Mouse (Mus musculus): ENCODE results near the gene Nfkbia. TPM values are rescaled to one million over a fixed set of nuclear protein-coding genes. Genes with fewer than 3 reads are reported as not detected.
A peak's percentile ranks its signal among the peaks of the same experiment; 100 is the strongest.

Nfkbia gene
- polyA plus RNA-seq, 1 experiment from 2014 or later, result 91.8 TPM

- no peaks in the 10 kb centered on the region for H3K27me3 ChIP-seq (ENCODE audit: control insufficient read depth, insufficient read depth, low read length)
- H3K9me3 ChIP-seq (ENCODE audit: control insufficient read depth, low read depth, low read length), result no peaks in the 10 kb centered on the region
- peaks cover 51% of the 10 kb centered on the region for H3K4me1 ChIP-seq (ENCODE audit: control insufficient read depth, insufficient read depth, low read length)
- no peak for ATAC-seq (ENCODE audit: insufficient number of reproducible peaks, insufficient read depth, low FRiP score, low read depth)
- no peak overlapping the region for H3K9ac ChIP-seq (replicated peaks; ENCODE audit: low read depth, low read length)
- peak overlapping the region; percentile 71 for H3K27ac ChIP-seq (ENCODE audit: low read length)
- no peak overlapping the region for H3K4me3 ChIP-seq (ENCODE audit: low read depth, low read length)
- H3K36me3 ChIP-seq (ENCODE audit: control insufficient read depth, insufficient read depth, low read length), result no peaks in the 10 kb centered on the region
- 43% methylated on average over 14 of the region's 14 CpGs for WGBS
- peak overlapping the region; percentile 2; the same call in 1 of the 2 replicates for H3K4me2 ChIP-seq (replicated peaks; ENCODE audit: low read depth, low read length)
Observed at GRCm38 (mm10) chr12:55464846-55465361, 27.5 kb downstream of the Nfkbia start.

DNA sequence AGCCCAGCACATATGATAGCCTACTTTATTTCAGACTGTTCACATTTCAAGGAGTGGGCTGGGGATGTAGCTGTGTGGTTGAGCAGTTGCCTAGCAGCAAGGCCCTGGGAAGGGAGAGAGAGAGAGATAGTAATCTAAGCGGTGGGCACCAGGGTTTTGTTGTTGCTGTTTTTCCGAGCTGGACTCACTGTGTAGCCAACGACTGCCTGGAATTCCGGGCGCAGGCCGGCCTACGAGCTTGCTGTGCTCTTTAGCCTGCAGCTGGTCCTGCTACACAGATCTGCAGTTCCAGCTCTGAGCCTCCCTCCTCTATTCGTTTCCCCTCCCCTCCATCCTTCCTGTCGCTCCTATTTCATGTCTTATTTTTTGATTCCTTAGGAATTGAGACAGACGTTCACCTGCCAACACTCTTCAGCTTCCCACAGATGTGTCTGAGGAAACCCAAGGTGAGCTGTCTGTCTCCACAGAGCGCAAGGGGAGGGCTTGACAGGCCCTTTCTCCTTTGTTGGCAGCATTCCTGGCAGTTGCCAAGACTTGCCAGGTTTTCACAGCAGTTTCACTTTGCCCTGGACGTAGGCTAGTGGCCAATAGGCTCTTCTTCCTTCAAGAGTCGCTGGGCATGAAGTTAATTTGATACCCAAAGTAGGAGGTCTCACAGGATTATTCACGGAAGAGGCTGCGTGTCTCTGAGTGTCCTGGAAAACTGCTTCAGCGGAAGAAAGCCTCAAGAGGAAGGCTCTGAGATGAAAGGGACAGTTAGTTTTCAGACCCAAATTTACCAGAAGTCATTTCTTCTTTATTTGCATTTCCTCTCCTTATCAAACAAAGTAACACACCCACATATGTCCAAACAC, 28.2 kb downstream of the Nfkbia start:
- Histone ChIP-seq H3K4me2 (replicated peaks; ENCODE audit: low read depth, low read length) (peak overlapping the region; percentile 2; the same call in 1 of the 2 replicates), H3K27ac (ENCODE audit: low read length) (peak overlapping the region; percentile 71), H3K9ac (replicated peaks; ENCODE audit: low read depth, low read length) (no peak overlapping the region), H3K4me3 (ENCODE audit: low read depth, low read length) (no peak overlapping the region), H3K9me3 (ENCODE audit: control insufficient read depth, low read depth, low read length) (no peaks in the 10 kb centered on the region), H3K27me3 (ENCODE audit: control insufficient read depth, insufficient read depth, low read length) (no peaks in the 10 kb centered on the region), H3K36me3 (ENCODE audit: control insufficient read depth, insufficient read depth, low read length) (no peaks in the 10 kb centered on the region), H3K4me1 (ENCODE audit: control insufficient read depth, insufficient read depth, low read length) (peaks cover 51% of the 10 kb centered on the region)
- 23% methylated on average over 16 of the region's 16 CpGs for WGBS
- ATAC-seq (ENCODE audit: insufficient number of reproducible peaks, insufficient read depth, low FRiP score, low read depth), result 0 out of 2 replicates have a peak, but pooled peaks have one; percentile 29

DNA sequence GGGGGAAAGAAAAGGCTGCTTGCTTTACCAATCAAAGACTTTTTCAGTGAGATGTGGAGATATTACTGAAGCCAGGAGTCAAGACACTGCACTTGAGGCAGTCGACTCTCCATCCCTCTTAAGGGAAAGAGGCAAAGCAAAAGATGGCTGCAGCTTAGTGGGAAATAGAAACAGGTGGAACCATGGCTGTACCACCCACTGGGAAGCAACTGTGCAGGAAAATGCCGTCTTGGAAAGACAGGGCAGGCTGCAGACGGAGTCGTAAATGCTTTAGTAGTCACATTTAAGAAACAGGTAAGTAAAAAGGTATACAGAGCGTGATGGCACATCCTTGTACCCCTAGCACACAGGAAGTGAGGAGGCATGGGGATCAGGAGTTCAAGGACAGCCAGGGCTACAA, 29.4 kb downstream of the Nfkbia start:
- peak overlapping the region; percentile 53; the same call in 1 of the 2 replicates for H3K27ac ChIP-seq (ENCODE audit: low read length)
- no peak for ATAC-seq (ENCODE audit: insufficient number of reproducible peaks, insufficient read depth, low FRiP score, low read depth)
- H3K4me2 ChIP-seq (replicated peaks; ENCODE audit: low read depth, low read length), result no peak overlapping the region
- no peaks in the 10 kb centered on the region for H3K36me3 ChIP-seq (ENCODE audit: control insufficient read depth, insufficient read depth, low read length)
- H3K4me3 ChIP-seq (ENCODE audit: low read depth, low read length), result no peak overlapping the region
- H3K4me1 ChIP-seq (ENCODE audit: control insufficient read depth, insufficient read depth, low read length), result peaks cover 51% of the 10 kb centered on the region
- H3K27me3 ChIP-seq (ENCODE audit: control insufficient read depth, insufficient read depth, low read length), result no peaks in the 10 kb centered on the region
- H3K9me3 ChIP-seq (ENCODE audit: control insufficient read depth, low read depth, low read length), result no peaks in the 10 kb centered on the region
- 88% methylated on average over 5 of the region's 5 CpGs for WGBS
- H3K9ac ChIP-seq (replicated peaks; ENCODE audit: low read depth, low read length), result no peak overlapping the region

GRCm38 (mm10) chr12:55462456-55462855, 30.0 kb downstream of the Nfkbia start:
- Histone ChIP-seq H3K27ac (ENCODE audit: low read length) (peak overlapping the region; percentile 53), H3K9ac (replicated peaks; ENCODE audit: low read depth, low read length) (no peak overlapping the region)

GRCm38 (mm10) chr12:55461767-55462166, 30.7 kb downstream of the Nfkbia start:
- no peaks in the 10 kb centered on the region for H3K27me3 ChIP-seq (ENCODE audit: control insufficient read depth, insufficient read depth, low read length)
- no peaks in the 10 kb centered on the region for H3K9me3 ChIP-seq (ENCODE audit: control insufficient read depth, low read depth, low read length)
- 0 out of 2 replicates have a peak overlapping the region, but pooled peaks have one; percentile 5 for H3K4me2 ChIP-seq (replicated peaks; ENCODE audit: low read depth, low read length)
- ATAC-seq (ENCODE audit: insufficient number of reproducible peaks, insufficient read depth, low FRiP score, low read depth), result peak; percentile 53; the same call in 1 of the 2 replicates
- peaks cover 49% of the 10 kb centered on the region for H3K4me1 ChIP-seq (ENCODE audit: control insufficient read depth, insufficient read depth, low read length)
- no peak overlapping the region for H3K9ac ChIP-seq (replicated peaks; ENCODE audit: low read depth, low read length)
- WGBS, result 35% methylated on average over 6 of the region's 6 CpGs
- peak overlapping the region; percentile 89 for H3K27ac ChIP-seq (ENCODE audit: low read length)
- no peak overlapping the region for H3K4me3 ChIP-seq (ENCODE audit: low read depth, low read length)
- no peaks in the 10 kb centered on the region for H3K36me3 ChIP-seq (ENCODE audit: control insufficient read depth, insufficient read depth, low read length)

More at GRCm38 (mm10) chr12:55462456-55462855, 30.0 kb downstream of the Nfkbia start:
- H3K4me2 ChIP-seq (replicated peaks; ENCODE audit: low read depth, low read length), result no peak overlapping the region
- peaks cover 51% of the 10 kb centered on the region for H3K4me1 ChIP-seq (ENCODE audit: control insufficient read depth, insufficient read depth, low read length)
- no peaks in the 10 kb centered on the region for H3K27me3 ChIP-seq (ENCODE audit: control insufficient read depth, insufficient read depth, low read length)
- H3K9me3 ChIP-seq (ENCODE audit: control insufficient read depth, low read depth, low read length), result no peaks in the 10 kb centered on the region
- H3K4me3 ChIP-seq (ENCODE audit: low read depth, low read length), result no peak overlapping the region
- WGBS, result 52% methylated on average over 6 of the region's 6 CpGs
- no peaks in the 10 kb centered on the region for H3K36me3 ChIP-seq (ENCODE audit: control insufficient read depth, insufficient read depth, low read length)
- ATAC-seq (ENCODE audit: insufficient number of reproducible peaks, insufficient read depth, low FRiP score, low read depth), result no peak

DNA sequence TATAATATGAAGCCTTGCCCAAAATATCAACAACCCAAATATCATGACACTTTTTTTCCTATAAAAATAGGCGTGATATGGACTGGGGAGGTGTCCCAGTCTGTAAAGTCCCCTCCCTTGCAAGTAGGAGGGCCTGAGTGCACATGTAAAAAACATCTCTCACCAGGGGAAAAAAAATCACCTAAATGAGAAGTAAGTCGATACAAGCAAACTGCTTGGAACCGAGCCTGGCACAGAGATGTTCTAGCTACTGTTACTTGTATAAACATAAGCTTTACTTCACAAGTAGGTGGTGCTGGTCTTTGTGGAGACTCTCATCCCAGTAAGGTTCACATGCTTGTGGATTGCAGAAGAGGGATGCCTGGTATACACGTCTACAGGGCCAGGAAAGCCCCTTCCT, 31.5 kb downstream of the Nfkbia start:
- no peak for ATAC-seq (ENCODE audit: insufficient number of reproducible peaks, insufficient read depth, low FRiP score, low read depth)
- H3K27ac ChIP-seq (ENCODE audit: low read length), result peak overlapping the region; percentile 89; the same call in 1 of the 2 replicates

GRCm38 (mm10) chr12:55459739-55460138, 32.7 kb downstream of the Nfkbia start:
- H3K4me3 ChIP-seq (ENCODE audit: low read depth, low read length), result no peak overlapping the region
- no peak overlapping the region for H3K4me2 ChIP-seq (replicated peaks; ENCODE audit: low read depth, low read length)
- H3K4me1 ChIP-seq (ENCODE audit: control insufficient read depth, insufficient read depth, low read length), result peaks cover 31% of the 10 kb centered on the region
- H3K9me3 ChIP-seq (ENCODE audit: control insufficient read depth, low read depth, low read length), result no peaks in the 10 kb centered on the region
- H3K27me3 ChIP-seq (ENCODE audit: control insufficient read depth, insufficient read depth, low read length), result no peaks in the 10 kb centered on the region
- no peaks in the 10 kb centered on the region for H3K36me3 ChIP-seq (ENCODE audit: control insufficient read depth, insufficient read depth, low read length)
- no peak for ATAC-seq (ENCODE audit: insufficient number of reproducible peaks, insufficient read depth, low FRiP score, low read depth)
- H3K9ac ChIP-seq (replicated peaks; ENCODE audit: low read depth, low read length), result no peak overlapping the region
- no peak overlapping the region for H3K27ac ChIP-seq (ENCODE audit: low read length)
- 72% methylated on average over 8 of the region's 8 CpGs for WGBS

More for the DNA sequence above, 31.5 kb downstream of the Nfkbia start:
- H3K4me2 ChIP-seq (replicated peaks; ENCODE audit: low read depth, low read length), result no peak overlapping the region
- peaks cover 41% of the 10 kb centered on the region for H3K4me1 ChIP-seq (ENCODE audit: control insufficient read depth, insufficient read depth, low read length)
- H3K4me3 ChIP-seq (ENCODE audit: low read depth, low read length), result no peak overlapping the region
- H3K27me3 ChIP-seq (ENCODE audit: control insufficient read depth, insufficient read depth, low read length), result no peaks in the 10 kb centered on the region
- no peak overlapping the region for H3K9ac ChIP-seq (replicated peaks; ENCODE audit: low read depth, low read length)
- no peaks in the 10 kb centered on the region for H3K36me3 ChIP-seq (ENCODE audit: control insufficient read depth, insufficient read depth, low read length)
- WGBS, result 47% methylated on average over 4 of the region's 4 CpGs
- H3K9me3 ChIP-seq (ENCODE audit: control insufficient read depth, low read depth, low read length), result no peaks in the 10 kb centered on the region

DNA sequence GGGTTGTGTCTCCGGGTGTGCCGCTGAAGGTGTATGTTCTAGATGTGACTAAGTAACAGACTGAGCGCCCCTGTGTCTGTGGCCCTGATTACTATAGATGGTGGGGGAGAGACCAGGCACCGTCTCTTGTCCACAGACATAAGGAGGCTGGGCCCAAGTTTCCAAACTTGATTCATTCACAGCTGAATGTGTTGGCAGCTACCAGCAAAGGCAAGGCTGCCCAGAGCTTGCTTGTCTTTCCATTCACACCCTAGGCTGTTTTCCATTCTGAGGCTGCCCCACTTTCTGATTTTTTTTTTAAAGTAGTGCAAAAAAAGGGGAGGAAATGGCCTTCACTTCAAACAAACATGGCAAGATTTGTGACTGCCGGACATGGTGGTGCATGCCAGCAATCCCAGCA, 35.6 kb downstream of the Nfkbia start:
- Histone ChIP-seq H3K4me1 (ENCODE audit: control insufficient read depth, insufficient read depth, low read length) (peaks cover 27% of the 10 kb centered on the region), H3K27ac (ENCODE audit: low read length) (no peak overlapping the region), H3K4me3 (ENCODE audit: low read depth, low read length) (no peak overlapping the region), H3K27me3 (ENCODE audit: control insufficient read depth, insufficient read depth, low read length) (no peaks in the 10 kb centered on the region), H3K36me3 (ENCODE audit: control insufficient read depth, insufficient read depth, low read length) (no peaks in the 10 kb centered on the region), H3K4me2 (replicated peaks; ENCODE audit: low read depth, low read length) (no peak overlapping the region), H3K9ac (replicated peaks; ENCODE audit: low read depth, low read length) (no peak overlapping the region), H3K9me3 (ENCODE audit: control insufficient read depth, low read depth, low read length) (no peaks in the 10 kb centered on the region)
- WGBS, result 88% methylated on average over 5 of the region's 5 CpGs
- no peak for ATAC-seq (ENCODE audit: insufficient number of reproducible peaks, insufficient read depth, low FRiP score, low read depth)

Measured in stomach, embryonic 14.5 days (tissue).